Mouse (Mus musculus): ENCODE measurements around the gene Fuca1. TPM values are rescaled to one million over a fixed set of nuclear protein-coding genes. Genes with fewer than 3 reads are reported as not detected.
A peak's percentile ranks its signal among the peaks of the same experiment; 100 is the strongest.
"Not testable (repeated sequence)": the region's sequence is repeated elsewhere in the genome, so short reads cannot be mapped to it uniquely, and the experiment has no call there.

Gene Fuca1
- total RNA-seq, 2 experiments from 2014 or later, result 44.2 to 46.8 TPM

DNA sequence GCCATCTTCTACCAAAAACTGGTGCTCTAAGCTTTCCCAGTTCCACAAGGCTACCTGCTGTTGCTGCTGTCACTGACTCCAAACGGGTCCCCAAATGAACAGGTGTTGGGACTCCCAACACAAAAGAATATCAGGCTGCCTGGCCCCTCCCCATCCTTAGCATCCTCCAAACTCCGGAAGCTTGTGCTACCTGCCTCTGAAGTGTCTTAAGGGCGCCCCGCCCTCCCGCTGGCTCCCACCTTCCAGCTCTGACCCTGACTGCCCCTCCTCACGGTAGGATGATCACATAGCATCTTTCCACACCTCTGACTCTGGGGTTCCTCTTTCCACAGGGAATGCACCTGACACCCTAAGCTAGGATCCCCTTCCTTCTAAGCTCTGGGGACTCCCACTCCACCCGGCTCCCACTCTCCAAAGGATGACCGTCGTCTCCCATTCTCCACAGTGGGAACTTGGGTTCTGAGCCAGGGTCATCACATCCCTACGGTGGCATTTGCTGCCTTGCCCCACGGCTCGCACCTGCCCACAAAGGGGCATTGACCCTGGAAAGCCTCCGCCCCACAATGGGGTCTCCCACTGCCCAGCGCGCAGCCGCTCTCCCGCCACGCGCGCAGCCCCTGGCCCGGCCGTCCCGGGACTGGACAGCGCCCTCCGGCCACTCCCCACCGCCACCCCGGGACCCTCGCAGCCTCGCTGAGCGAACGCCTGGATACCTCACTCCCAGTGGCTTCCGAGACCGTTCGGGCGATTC lies 51.4 kb downstream of the Fuca1 start:
- DNase-seq, result no peak
- intact Hi-C loops (cut with DNase I), result no loop called here

GRCm38 (mm10) chr4:135972556-135972906 lies 52.0 kb downstream of the Fuca1 start, which contains the start of gene Lypla2:
Gene Lypla2 (minus strand): TSS chr4:135972626.
- peak; percentile 88 for DNase-seq
- intact Hi-C loops (cut with DNase I), result no loop called here

GRCm38 (mm10) chr4:135972911-135973811 lies 52.6 kb downstream of the Fuca1 start:
- intact Hi-C loops (cut with DNase I), result no loop called here
- no peak for DNase-seq

GRCm38 (mm10) chr4:135976146-135976545 lies 55.6 kb downstream of the Fuca1 start:
- no peak for DNase-seq
- intact Hi-C loops (cut with DNase I), result no loop called here

- intact Hi-C loops (cut with DNase I); DNase-seq: not testable (repeated sequence)
These were observed 59.7 kb downstream of the Fuca1 start for GRCm38 (mm10) chr4:135980223-135980622.

DNA sequence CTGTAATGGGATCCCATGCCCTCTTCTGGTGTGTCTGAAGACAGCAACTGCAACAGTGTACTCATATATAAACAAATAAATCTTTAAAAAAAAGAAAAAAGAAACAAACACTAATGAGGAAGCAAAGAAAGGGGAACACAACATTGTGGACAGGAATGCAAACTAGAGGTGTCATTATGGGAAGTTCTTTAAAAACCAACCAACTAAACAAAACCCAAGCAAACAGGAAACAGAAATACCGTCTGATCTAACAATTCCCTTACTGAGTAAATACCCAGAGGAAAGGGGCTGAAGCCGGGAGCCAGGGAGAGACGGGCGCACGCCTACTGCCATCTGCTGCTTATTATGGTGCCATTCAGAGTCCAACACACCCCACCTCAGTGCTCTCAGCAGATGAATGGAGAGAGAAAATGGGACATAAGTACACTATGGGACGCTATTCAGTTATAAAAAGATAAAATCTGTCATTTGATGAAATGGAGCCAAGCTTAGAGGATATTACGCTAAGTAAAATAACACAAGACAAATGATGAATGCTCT lies 61.1 kb downstream of the Fuca1 start:
- intact Hi-C loops (cut with DNase I), result no loop called here
- DNase-seq, result no peak

DNA sequence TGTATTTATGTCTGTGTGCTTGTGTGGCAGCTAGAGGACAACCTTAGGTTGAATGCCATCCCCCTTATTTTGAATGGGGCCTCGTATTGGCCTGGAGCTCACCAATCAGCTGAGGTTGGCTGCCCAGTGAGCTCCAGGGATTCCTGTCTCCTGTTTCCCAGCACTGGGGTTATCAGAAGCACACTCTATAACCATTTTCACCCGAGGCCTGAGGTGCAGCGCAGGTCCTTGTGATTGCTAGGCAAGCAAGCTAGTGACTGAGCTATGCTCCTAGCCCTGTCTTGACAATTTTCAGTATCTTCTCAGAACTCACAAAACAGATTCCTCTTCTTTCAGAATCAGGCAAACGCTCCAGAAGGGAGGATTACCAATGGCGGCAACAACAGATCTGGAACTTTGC lies 64.0 kb downstream of the Fuca1 start:
- DNase-seq, result no peak
- intact Hi-C loops (cut with DNase I), result no loop called here

DNA sequence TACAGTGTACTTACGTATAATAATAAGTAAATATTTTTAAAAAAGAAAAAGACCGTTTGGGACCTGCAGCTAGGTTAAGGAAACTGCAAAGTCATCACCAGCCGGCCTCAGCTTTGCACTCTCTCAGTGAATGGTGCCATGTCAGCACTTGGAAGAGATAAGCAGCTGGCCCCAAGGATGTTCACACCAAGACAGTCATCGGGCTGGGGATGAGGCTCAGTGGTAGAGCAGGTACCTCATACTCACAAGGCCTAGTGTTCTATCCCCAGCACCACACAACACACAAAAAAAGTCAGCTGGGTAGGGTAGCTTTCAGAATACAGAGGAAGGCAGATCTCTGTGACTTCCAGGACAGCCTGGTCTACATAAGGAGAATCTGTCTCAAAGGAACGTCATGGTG lies 64.7 kb downstream of the Fuca1 start:
- intact Hi-C loops (cut with DNase I), result no loop called here
- DNase-seq, result no peak

GRCm38 (mm10) chr4:135985769-135986168 lies 65.2 kb downstream of the Fuca1 start:
- DNase-seq, result no peak
- intact Hi-C loops (cut with DNase I), result no loop called here

- no peak for DNase-seq
- intact Hi-C loops (cut with DNase I), result no loop called here
These were observed 65.9 kb downstream of the Fuca1 start for GRCm38 (mm10) chr4:135986301-135986942.

DNA sequence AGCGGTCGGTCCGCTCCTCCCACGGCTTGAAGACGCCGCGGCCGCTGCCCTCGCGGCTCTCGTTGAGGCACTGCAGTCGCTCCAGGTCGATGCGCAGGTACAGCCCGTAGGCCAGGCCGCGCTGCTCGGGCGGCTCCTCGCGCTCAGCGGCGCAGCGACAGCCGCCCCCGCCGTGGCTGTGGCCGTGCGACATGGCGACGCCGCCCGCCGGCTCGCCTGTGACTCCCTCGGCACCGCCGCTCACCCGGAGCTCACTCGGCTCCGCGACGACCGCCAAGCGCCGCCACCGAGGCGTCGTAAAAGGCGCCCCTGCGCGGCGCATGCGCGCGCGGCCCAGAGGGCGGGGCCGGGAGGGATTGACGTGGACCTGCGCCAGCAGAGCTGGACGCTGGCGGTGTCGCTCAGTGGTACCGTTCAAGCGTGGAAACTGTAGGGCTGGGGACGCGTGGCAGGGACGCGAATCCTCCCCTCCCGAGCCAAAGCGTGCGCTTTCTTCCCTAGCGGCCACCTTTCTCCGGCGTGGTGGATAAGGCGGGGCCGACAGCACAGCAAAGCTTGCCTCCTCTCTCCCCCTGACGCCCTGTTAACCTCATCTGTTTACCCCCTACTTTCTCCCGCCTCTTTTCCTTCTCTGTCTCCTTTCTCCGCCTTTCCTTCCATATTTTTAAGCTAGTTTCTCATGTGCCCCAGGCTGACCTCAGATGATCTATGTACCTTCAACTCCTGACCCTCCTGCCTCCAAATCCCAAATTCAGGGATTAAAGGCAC lies 66.6 kb downstream of the Fuca1 start, which contains the start of gene Pithd1:
Gene Pithd1 (minus strand): TSS at position 322 of the 768 bp plus-strand sequence.
- DNase-seq, result peak; percentile 93
- intact Hi-C loops (cut with DNase I), result no loop called here

DNA sequence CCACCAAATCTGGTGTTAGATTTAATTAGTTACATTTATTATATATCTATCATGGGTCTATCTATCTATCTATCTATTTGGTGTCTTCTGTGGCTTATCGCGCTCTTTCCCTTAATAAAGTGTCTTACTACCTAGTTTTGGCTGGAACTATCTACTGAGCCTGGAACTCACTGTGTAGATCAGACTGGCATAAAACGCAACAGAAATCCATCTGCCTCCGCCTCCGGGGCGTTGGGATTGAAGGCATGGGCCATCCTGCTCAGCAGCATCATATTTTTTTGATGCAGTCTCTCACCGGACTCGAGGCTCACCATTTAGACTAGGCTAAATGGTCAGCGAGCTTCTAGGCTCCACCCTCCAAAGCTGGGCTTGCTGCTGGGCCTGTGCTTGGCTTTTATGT lies 67.2 kb downstream of the Fuca1 start:
- intact Hi-C loops (cut with DNase I), result no loop called here
- DNase-seq, result peak; percentile 36

Other genes starting within 250 kb of the Fuca1 start
- gene Ifnlr1, start 234.4 kb upstream of the Fuca1 start, total RNA-seq (2021), result under 1 TPM; 0.28 to 0.32 TPM
- gene Il22ra1, start 192.6 kb upstream of the Fuca1 start, total RNA-seq (2021), result under 1 TPM; 0.24 to 0.26 TPM
- gene Myom3, start 161.0 kb upstream of the Fuca1 start, total RNA-seq (2021), result under 1 TPM; 0.81 to 0.86 TPM
- 100 to 1,000 TPM; 103 to 120 TPM for gene Srsf10, start 65.0 kb upstream of the Fuca1 start, total RNA-seq (2021)
- 10 to 100 TPM; 41.1 to 45.2 TPM for gene Pnrc2, start 46.9 kb upstream of the Fuca1 start, total RNA-seq (2021)
- under 1 TPM; 0.12 to 0.16 TPM for gene Cnr2, start 25.3 kb upstream of the Fuca1 start, total RNA-seq (2021)
- gene Hmgcl, start 25.7 kb downstream of the Fuca1 start, total RNA-seq (2021), result 10 to 100 TPM; 30.2 to 33.9 TPM
- gene Gale, start 43.0 kb downstream of the Fuca1 start, total RNA-seq (2021), result 10 to 100 TPM; 30.9 to 35.8 TPM
- 100 to 1,000 TPM; 110 to 122 TPM for gene Lypla2, start 51.9 kb downstream of the Fuca1 start, total RNA-seq (2021)
- 10 to 100 TPM; 31.0 to 38.1 TPM for gene Pithd1, start 66.5 kb downstream of the Fuca1 start, total RNA-seq (2021)
- gene Eloa, start 101.0 kb downstream of the Fuca1 start, total RNA-seq (2021), result 10 to 100 TPM; 34.9 to 36.1 TPM
- 100 to 1,000 TPM; 347 to 361 TPM for gene Rpl11, start 132.7 kb downstream of the Fuca1 start, total RNA-seq (2021)
- 10 to 100 TPM; 50.9 to 52.7 TPM for gene Id3, start 222.8 kb downstream of the Fuca1 start, total RNA-seq (2021)

All from left cerebral cortex, postnatal 4 days (tissue).